Mouse (Mus musculus): ENCODE data around the gene Bcar3. TPM values are rescaled to one million over a fixed set of nuclear protein-coding genes. Genes with fewer than 3 reads are reported as not detected.

Gene Bcar3
- total and polyA plus RNA-seq, 3 experiments: not detected

GRCm38 (mm10) chr3:122365326-122365725 lies 71.4 kb downstream of the Bcar3 start:
- no peak overlapping the region for H3K9ac ChIP-seq (ENCODE audit: control insufficient read depth, low read depth, low read length, poor library complexity, severe bottlenecking)
- no peak for DNase-seq (ENCODE audit: low read depth, low spot score)
- H3K79me2 ChIP-seq (ENCODE audit: control insufficient read depth, insufficient read depth, low read length, poor library complexity): no peaks in the 10 kb centered on the region
- no peaks in the 10 kb centered on the region; a peak in 1 of 4 replicates for H3K27me3 ChIP-seq (ENCODE audit: control insufficient read depth in 1 of 2, insufficient read depth in 2 of 2, low read length in 2 of 2)
- no peaks in the 10 kb centered on the region for H3K4me1 ChIP-seq (ENCODE audit: control insufficient read depth in 1 of 2, insufficient read depth in 2 of 2, low read length in 2 of 2)
- no peaks in the 10 kb centered on the region for H3K9me3 ChIP-seq (replicated peaks; ENCODE audit: insufficient read depth, low read length)
- TF ChIP-seq ELF1 (IDR thresholded peaks at IDR 0.05; ENCODE audit: low read depth, low read length) (no peak), USF1 (IDR thresholded peaks at IDR 0.05; ENCODE audit: low read depth, low read length) (no peak), MAX (IDR thresholded peaks at IDR 0.05; ENCODE audit: low read length) (no peak), ZKSCAN1 (IDR thresholded peaks at IDR 0.05; ENCODE audit: low read depth, low read length) (no peak), UBTF (IDR thresholded peaks at IDR 0.05; ENCODE audit: borderline replicate concordance, insufficient read depth, low read depth, low read length) (no peak), EP300 (IDR thresholded peaks at IDR 0.05; ENCODE audit: low read depth in 1 of 2, low read length in 2 of 2) (no peak), ETS1 (IDR thresholded peaks at IDR 0.05; ENCODE audit: low read depth, low read length) (no peak), GABPA (IDR thresholded peaks at IDR 0.05; ENCODE audit: low read depth, low read length) (no peak), POLR2AphosphoS5 (IDR thresholded peaks at IDR 0.05; ENCODE audit: borderline replicate concordance, low read depth, low read length) (no peak), POLR2AphosphoS2 (IDR thresholded peaks at IDR 0.05; ENCODE audit: low read length) (no peak), MEF2A (IDR thresholded peaks at IDR 0.05; ENCODE audit: extremely low read depth, insufficient replicate concordance, low read depth, low read length, poor library complexity, severe bottlenecking) (no peak), ZMIZ1 (IDR thresholded peaks at IDR 0.05; ENCODE audit: low read depth, low read length) (no peak), NRF1 (IDR thresholded peaks at IDR 0.05; ENCODE audit: insufficient read depth, low read depth, low read length, poor library complexity, severe bottlenecking) (no peak), KAT2A (conservative IDR thresholded peaks at IDR 0.05; ENCODE audit: low read depth, low read length) (no peak), RAD21 (IDR thresholded peaks at IDR 0.05; ENCODE audit: low read depth, low read length) (no peak), CHD1 (IDR thresholded peaks at IDR 0.05; ENCODE audit: low read depth, low read length) (no peak), MAFK (IDR thresholded peaks at IDR 0.05; ENCODE audit: borderline replicate concordance, low read depth, low read length) (no peak)
- H3K4me3 ChIP-seq (ENCODE audit: control insufficient read depth in 1 of 2, insufficient read depth in 1 of 2, low read depth in 2 of 2, low read length in 2 of 2): no peak overlapping the region
- no peaks in the 10 kb centered on the region for H3K36me3 ChIP-seq (ENCODE audit: control insufficient read depth in 1 of 2, insufficient read depth in 2 of 2, low read length in 2 of 2)
- H3K27ac ChIP-seq (ENCODE audit: control insufficient read depth, low read depth, low read length): no peak overlapping the region

DNA sequence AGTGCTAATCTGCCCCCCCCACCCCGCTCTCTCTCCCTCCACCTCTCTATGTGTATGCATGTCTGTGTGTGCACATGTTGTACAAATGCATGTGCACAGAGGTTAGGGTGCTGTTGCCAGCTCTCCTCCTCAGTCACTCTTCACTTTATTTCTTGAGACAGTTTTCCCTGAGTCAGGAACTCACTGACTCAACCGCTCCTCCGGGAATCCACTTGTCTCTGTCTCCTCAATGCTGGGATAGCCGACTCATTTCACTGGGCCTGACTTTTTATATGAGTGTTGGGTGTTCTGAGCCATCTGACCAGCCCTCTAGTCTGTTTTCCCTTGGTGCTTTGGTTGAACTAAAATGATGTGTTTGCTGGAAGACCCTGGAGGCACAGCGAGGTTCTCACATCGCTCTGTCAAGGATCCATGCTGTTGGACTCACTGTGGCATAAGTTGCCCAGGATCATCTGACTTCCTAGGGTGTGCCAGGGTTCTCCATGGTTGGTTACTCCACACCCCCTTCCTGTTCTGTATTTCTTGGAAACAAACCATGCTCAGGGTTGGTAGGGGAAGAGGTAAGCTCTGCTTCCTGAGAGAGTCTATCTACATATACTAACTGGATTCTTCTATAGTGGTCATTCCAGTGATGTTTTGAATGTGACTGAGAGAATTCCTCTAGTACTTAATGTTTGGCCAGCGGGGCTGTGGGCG lies 77.9 kb downstream of the Bcar3 start:
- Histone ChIP-seq H3K9ac (ENCODE audit: control insufficient read depth, low read depth, low read length, poor library complexity, severe bottlenecking) (no peak overlapping the region), H3K4me1 (ENCODE audit: control insufficient read depth in 1 of 2, insufficient read depth in 2 of 2, low read length in 2 of 2) (no peaks in the 10 kb centered on the region), H3K36me3 (ENCODE audit: control insufficient read depth in 1 of 2, insufficient read depth in 2 of 2, low read length in 2 of 2) (no peaks in the 10 kb centered on the region), H3K79me2 (ENCODE audit: control insufficient read depth, insufficient read depth, low read length, poor library complexity) (no peaks in the 10 kb centered on the region), H3K4me3 (ENCODE audit: control insufficient read depth in 1 of 2, insufficient read depth in 1 of 2, low read depth in 2 of 2, low read length in 2 of 2) (no peak overlapping the region), H3K9me3 (replicated peaks; ENCODE audit: insufficient read depth, low read length) (no peaks in the 10 kb centered on the region), H3K27me3 (ENCODE audit: control insufficient read depth in 1 of 2, insufficient read depth in 2 of 2, low read length in 2 of 2) (no peaks in the 10 kb centered on the region), H3K27ac (ENCODE audit: control insufficient read depth, low read depth, low read length) (no peak overlapping the region)
- no peak for TF ChIP-seq ZMIZ1 (IDR thresholded peaks at IDR 0.05; ENCODE audit: low read depth, low read length)
- no peak for TF ChIP-seq MYC (IDR thresholded peaks at IDR 0.05; ENCODE audit: low read depth, low read length)
- no peak for TF ChIP-seq E2F4 (IDR thresholded peaks at IDR 0.05; ENCODE audit: borderline replicate concordance, low read depth, low read length)
- TF ChIP-seq ETS1 (IDR thresholded peaks at IDR 0.05; ENCODE audit: low read depth, low read length): no peak
- TF ChIP-seq POLR2AphosphoS5 (IDR thresholded peaks at IDR 0.05; ENCODE audit: borderline replicate concordance, low read depth, low read length): no peak
- TF ChIP-seq KAT2A (conservative IDR thresholded peaks at IDR 0.05; ENCODE audit: low read depth, low read length): no peak
- TF ChIP-seq SIN3A (IDR thresholded peaks at IDR 0.05; ENCODE audit: low read length): no peak
- TF ChIP-seq NELFE (IDR thresholded peaks at IDR 0.05; ENCODE audit: low read depth, low read length): no peak
- TF ChIP-seq POLR2A (IDR thresholded peaks at IDR 0.05; ENCODE audit: control insufficient read depth in 1 of 2, insufficient read depth in 1 of 2, low read depth in 1 of 2, low read length in 2 of 2, poor library complexity in 1 of 2): no peak
- TF ChIP-seq CHD1 (IDR thresholded peaks at IDR 0.05; ENCODE audit: low read depth, low read length): no peak
- TF ChIP-seq CTCF (IDR thresholded peaks at IDR 0.05 in 2 of 3, conservative IDR thresholded peaks at IDR 0.05 in 1 of 3; ENCODE audit: control insufficient read depth in 1 of 3, insufficient read depth in 1 of 3, low read depth in 2 of 3, low read length in 3 of 3, poor library complexity in 1 of 3, severe bottlenecking in 1 of 3): no peak
- no peak for DNase-seq (ENCODE audit: low read depth, low spot score)

All from MEL (cell line).